Mouse (Mus musculus): Measurements from ENCODE around the gene Psmf1.

Gene Psmf1

DNA sequence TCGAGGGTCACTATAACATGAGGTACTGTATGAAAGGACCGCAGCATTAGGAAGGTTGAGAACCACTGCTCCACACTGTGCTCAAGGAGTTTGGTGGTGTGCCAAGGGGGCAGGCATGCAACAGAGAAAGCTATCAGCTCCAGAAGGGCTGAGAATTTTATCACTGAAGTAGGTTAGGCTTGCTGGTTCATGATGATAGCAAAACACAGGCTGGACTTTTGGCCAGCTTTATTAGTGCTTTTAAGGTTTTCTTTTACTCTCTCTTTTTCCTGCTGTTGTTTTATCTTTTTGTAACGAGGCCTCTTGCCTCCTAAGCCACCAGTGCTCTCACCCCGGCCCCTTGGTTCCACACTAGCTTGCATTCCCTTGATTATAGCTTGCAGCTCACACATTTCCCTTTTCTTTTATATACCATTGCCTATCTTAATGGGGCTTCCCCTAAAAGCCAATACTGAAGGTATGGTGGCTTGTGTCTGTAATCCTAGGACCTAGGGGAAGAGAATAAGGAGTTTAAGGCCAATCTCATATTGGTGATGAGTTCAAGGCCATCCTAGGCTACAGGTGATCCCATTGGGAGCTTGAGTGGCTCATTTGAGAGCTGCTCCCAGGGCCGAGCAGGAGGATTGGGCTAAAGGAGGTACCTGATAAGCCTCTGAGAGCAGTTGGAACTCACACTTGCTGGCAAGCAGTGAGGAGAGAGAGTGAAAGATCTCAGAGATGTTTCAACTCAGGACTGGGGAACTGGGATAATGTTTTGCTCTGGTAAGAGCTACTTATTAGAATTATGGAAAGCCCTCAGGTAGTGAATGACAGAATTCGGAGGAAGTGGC, 921 bp downstream of the Psmf1 start:
- Histone ChIP-seq H3K27me3 (ENCODE audit: control insufficient read depth, insufficient read depth, low read length, poor library complexity, severe bottlenecking) (no peaks in the 10 kb centered on the region), H3K36me3 (ENCODE audit: control insufficient read depth, insufficient read depth, low read length, poor library complexity, severe bottlenecking) (no peaks in the 10 kb centered on the region)
- DNase-seq (ENCODE audit: low read depth, low spot score), result no peak

DNA sequence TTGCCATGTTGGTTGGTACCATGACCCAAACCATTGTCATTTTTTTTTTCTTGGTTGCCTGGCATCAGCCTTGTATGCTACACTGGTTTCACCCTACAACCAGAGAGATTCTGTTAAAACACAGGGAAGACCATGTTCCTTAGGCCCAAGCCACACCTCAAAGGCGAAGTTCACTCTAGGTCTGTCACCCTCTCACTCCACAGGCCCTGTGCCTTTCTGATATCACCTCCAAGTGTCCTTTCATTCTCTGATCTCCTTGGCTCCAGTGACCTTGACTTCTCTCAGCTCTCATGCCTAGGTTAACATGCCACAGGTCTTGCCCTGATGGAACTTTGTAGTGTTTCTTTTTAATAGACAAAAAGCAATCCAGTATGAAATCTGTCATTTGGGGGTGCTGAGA, 1.9 kb downstream of the Psmf1 start:
- DNase-seq (ENCODE audit: low read depth, low spot score), result no peak

DNA sequence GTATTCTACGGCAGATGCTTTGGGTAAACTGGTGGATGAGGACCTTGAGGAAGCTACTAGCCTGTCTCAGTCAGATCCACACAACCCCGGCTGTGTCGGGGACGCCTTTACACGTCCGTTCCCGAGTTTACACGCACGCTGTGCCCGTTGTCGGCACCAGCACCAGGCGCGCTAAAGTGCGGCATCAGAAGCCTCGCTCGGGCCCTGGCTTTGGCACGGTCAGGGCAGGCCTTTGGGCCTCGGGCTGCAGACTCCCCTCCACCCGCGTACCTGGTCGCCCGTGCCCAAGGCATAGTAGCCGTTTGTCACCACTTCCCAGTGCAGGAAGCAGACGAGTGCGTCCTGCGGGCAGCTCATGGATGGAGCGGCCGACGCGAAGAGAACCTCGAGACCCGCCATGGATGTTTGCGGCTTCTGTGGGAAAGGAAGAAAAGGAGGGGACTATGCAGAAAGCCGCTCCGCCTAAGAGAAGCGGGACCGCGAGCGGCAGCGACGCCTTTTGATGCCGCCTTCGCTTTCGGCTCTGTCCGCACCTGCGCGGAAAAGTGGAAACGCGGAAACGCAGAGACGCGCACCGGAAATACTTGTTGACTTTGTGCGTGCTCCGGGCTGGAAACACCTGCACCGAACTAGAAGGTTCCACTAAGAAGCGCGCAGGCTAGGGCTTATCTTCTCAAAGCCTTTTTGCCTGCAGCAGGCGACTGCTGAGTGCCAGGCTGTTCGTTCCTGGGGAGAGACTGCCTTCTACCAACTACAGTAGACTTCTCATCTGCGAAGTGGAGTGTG, 3.1 kb downstream of the Psmf1 start:
- H3K27me3 ChIP-seq (ENCODE audit: control insufficient read depth, insufficient read depth, low read length, poor library complexity, severe bottlenecking), result no peaks in the 10 kb centered on the region
- peak; percentile 91 for DNase-seq (ENCODE audit: low read depth, low spot score)
- H3K36me3 ChIP-seq (ENCODE audit: control insufficient read depth, insufficient read depth, low read length, poor library complexity, severe bottlenecking), result no peaks in the 10 kb centered on the region

More for the DNA sequence above, 1.9 kb downstream of the Psmf1 start:
- H3K27me3 ChIP-seq (ENCODE audit: control insufficient read depth, insufficient read depth, low read length, poor library complexity, severe bottlenecking), result no peaks in the 10 kb centered on the region
- no peaks in the 10 kb centered on the region for H3K36me3 ChIP-seq (ENCODE audit: control insufficient read depth, insufficient read depth, low read length, poor library complexity, severe bottlenecking)

DNA sequence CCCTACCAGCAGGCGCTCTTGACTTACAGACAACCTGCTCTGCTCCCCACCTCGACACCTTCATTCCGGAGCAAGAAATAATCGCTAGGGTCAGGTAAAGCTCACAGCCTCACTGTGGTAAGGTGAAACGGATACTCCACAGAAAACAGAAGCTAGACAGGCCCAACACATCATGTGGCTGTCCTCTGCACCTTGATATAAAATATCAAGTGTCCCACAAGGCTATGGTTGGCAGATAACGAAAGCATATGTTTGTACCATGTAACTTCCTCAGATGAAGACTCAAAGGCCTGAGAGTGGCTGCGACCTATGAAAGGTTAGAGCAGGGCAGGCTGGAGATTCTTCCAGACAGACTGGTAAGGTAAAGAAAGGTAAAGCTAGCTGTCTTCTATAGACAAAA, 4.5 kb downstream of the Psmf1 start:
- Histone ChIP-seq H3K36me3 (ENCODE audit: control insufficient read depth, insufficient read depth, low read length, poor library complexity, severe bottlenecking) (no peaks in the 10 kb centered on the region), H3K27me3 (ENCODE audit: control insufficient read depth, insufficient read depth, low read length, poor library complexity, severe bottlenecking) (no peaks in the 10 kb centered on the region)
- DNase-seq (ENCODE audit: low read depth, low spot score), result no peak

DNA sequence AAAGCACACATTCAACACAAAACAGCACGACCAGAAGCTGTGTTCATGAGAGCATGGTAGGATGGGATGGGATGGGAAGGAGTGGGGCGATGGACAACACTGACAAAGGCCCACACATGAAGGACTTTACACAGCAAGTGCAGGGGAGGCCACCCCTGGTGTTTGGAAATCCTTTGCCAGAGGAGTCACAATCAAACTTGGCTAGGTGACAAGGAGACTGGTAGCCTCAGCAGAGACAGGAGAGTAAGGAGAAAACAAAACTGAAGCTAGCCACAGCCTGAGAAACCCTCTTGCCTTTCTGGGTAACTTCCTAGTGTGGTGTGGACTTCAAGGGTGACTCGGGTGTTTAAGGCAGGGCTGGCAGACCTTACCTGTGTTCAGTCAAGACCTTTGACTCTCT, 4.9 kb downstream of the Psmf1 start:
- H3K27me3 ChIP-seq (ENCODE audit: control insufficient read depth, insufficient read depth, low read length, poor library complexity, severe bottlenecking), result no peaks in the 10 kb centered on the region
- no peak for DNase-seq (ENCODE audit: low read depth, low spot score)
- H3K36me3 ChIP-seq (ENCODE audit: control insufficient read depth, insufficient read depth, low read length, poor library complexity, severe bottlenecking), result peaks cover 1% of the 10 kb centered on the region; the same call in 1 of the 2 replicates

DNA sequence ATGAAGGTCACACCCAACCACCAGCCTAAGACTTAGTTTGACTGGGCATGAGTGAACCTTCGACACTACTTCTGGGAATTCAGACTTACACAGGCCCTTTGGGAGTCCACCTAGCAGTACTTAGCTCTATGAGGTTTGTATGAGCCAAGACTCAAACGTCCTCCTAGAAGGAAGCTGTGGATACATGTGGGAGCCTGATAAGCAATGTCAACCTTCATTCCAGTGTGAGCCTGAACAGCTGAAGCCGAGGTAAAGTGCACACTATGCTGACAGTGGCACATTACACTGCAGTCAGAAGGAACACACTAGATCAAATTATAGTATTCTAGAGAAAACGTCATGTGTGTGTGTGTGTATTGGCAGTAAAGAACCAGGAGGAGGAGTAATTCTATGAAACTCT, 5.5 kb downstream of the Psmf1 start:
- DNase-seq (ENCODE audit: low read depth, low spot score), result no peak
- Histone ChIP-seq H3K36me3 (ENCODE audit: control insufficient read depth, insufficient read depth, low read length, poor library complexity, severe bottlenecking) (peaks cover 1% of the 10 kb centered on the region; the same call in 1 of the 2 replicates), H3K27me3 (ENCODE audit: control insufficient read depth, insufficient read depth, low read length, poor library complexity, severe bottlenecking) (no peaks in the 10 kb centered on the region)

DNA sequence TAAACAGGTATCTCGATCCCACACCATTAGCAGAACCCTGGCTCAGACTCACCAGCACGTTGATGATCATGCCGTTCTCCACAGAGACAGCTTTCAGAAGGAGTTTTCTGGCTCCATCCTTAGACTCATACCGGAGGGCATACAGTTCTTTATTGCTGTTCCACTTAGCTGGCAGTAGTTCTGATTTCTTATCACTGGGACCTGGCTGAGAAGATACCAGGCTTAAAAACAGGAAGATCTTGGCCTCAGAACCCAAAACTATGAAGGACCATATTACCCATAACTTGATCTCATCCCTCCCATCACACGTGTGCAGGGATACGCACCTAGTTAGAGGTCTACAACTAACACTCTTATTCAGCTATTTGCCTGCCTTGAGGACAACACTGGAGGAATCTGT, 8.6 kb downstream of the Psmf1 start:
- Histone ChIP-seq H3K36me3 (ENCODE audit: control insufficient read depth, insufficient read depth, low read length, poor library complexity, severe bottlenecking) (peaks cover 1% of the 10 kb centered on the region; the same call in 1 of the 2 replicates), H3K27me3 (ENCODE audit: control insufficient read depth, insufficient read depth, low read length, poor library complexity, severe bottlenecking) (no peaks in the 10 kb centered on the region)
- DNase-seq (ENCODE audit: low read depth, low spot score), result no peak

DNA sequence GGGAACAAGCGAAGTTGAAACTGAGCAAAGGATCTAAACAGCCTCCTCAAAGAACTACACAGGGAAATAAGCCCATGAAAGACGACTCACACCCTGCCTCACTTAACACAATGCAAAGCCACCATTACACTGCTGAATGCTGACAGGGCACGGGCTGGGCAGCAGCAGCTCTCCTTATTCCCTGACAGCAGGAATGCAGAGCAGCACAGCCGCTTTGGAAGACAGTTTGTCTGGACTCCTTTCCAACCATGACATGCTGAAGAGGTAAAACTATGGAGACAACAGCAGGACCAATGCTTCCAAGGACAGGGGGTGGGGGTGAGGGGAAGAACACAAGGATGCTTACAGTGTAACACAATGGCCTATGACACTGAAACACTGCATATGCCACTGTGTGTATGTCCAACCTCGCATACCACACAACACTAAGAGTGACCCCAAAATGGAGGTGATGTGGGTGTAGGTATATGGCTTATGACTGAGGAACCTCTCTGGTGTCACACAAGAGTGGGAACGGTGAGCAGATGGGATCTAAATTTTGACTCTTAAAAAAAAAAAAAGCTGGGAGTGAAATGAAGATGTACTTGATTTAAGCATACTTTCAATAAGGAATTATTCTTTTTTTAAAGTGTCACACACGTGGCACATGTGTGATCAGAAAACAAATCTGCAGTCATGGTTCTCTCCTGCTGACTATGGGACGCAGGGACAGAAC, 10.7 kb downstream of the Psmf1 start:
- no peak for DNase-seq (ENCODE audit: low read depth, low spot score)
- Histone ChIP-seq H3K27me3 (ENCODE audit: control insufficient read depth, insufficient read depth, low read length, poor library complexity, severe bottlenecking) (no peaks in the 10 kb centered on the region), H3K36me3 (ENCODE audit: control insufficient read depth, insufficient read depth, low read length, poor library complexity, severe bottlenecking) (peaks cover 11% of the 10 kb centered on the region; the same call in 1 of the 2 replicates)

DNA sequence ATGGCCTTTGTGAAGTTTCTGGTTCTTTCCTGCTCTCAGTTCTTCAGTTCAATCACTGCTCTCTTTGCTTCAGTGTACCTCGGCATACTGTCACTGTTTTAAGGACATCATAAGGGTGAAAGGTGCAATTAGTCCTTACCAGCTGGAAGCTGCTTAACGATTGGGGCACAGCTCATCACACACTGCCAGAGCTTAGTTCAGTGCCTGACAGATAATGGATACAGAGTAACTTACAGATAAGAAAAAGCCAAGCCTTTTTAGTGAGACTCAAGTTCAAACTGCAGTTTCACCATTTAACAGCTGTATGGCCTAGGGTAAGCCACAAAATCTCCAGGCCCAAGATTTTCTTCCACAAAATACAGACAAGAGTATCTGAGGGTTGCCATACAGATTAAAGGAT, 19.9 kb downstream of the Psmf1 start:
- no peak for DNase-seq (ENCODE audit: low read depth, low spot score)
- H3K27me3 ChIP-seq (ENCODE audit: control insufficient read depth, insufficient read depth, low read length, poor library complexity, severe bottlenecking), result no peaks in the 10 kb centered on the region
- H3K36me3 ChIP-seq (ENCODE audit: control insufficient read depth, insufficient read depth, low read length, poor library complexity, severe bottlenecking), result peaks cover 7% of the 10 kb centered on the region; the same call in 1 of the 2 replicates

DNA sequence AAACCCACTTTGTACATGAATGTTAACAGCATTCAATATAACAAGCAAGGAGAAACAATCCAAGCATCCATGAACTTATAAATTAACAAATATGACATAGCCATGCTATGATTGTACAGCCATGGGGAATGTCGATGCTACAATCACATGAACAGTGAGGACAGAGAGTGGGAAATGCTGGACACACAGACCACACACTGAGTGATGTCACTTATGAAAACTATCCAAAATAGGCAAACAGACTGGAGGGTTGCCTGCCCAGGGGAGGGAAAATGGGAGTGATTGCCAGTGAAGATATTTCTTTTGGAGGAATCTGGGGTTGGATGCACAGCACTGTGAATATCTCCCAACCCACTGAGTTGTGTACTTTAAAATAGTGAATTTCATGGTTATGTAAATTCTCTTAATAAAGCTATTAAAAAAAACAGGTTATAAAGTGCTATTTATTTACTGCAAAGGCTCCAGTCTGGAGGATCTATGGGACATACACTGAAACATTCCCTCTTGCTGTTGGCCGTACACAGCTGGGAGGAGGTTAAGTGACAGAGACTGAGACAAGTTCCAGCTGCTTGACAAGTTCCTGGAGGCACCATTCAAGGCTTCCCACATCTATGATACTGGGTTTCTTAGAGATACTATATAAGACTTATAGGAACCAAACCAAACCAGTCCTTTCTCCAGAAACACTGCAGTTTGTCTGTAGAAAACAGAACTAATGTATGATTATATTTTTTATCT, 27.5 kb downstream of the Psmf1 start:
- DNase-seq (ENCODE audit: low read depth, low spot score), result no peak
- Histone ChIP-seq H3K36me3 (ENCODE audit: control insufficient read depth, insufficient read depth, low read length, poor library complexity, severe bottlenecking) (peaks cover 5% of the 10 kb centered on the region), H3K27me3 (ENCODE audit: control insufficient read depth, insufficient read depth, low read length, poor library complexity, severe bottlenecking) (no peaks in the 10 kb centered on the region)

DNA sequence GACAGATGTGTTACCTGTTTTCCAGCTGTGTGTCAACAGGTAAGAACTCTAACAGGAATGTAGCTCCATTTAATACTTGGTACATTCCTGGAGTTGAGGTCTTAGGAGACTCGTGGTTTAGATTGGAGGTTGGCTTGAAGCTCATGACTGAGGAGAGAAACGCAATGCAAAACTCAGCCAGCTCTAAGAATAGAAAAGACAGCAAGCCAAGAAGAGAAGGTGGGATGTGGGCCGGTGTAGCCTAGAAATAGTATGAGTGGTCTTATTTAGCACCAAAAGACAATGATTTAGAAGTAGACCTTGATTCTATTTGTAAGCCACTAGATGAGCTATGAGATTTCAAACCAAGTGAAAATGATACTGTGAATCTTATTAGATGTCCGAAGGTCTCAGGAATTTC, 28.5 kb downstream of the Psmf1 start:
- no peak for DNase-seq (ENCODE audit: low read depth, low spot score)
- peaks cover 3% of the 10 kb centered on the region for H3K36me3 ChIP-seq (ENCODE audit: control insufficient read depth, insufficient read depth, low read length, poor library complexity, severe bottlenecking)
- no peaks in the 10 kb centered on the region for H3K27me3 ChIP-seq (ENCODE audit: control insufficient read depth, insufficient read depth, low read length, poor library complexity, severe bottlenecking)

DNA sequence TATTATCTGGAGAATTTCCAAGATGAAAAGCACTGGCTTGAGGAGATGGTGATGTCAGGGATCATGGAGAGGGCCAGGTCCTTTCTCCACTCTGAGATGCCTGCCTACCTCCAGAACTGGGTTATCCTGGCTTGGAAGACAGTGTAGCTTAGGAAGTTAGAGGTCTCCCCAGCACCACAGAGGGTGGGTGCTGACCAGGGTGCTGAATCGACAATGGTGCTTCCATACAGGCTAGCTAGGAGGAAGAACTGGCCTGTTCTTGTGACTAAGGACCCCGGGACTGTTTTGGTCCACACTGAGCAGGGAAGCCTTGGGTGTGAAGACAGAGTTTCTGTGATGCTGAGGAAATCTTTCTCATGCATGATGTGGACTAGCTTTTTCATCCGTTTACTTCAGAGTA, 31.3 kb downstream of the Psmf1 start:
- Histone ChIP-seq H3K27me3 (ENCODE audit: control insufficient read depth, insufficient read depth, low read length, poor library complexity, severe bottlenecking) (no peaks in the 10 kb centered on the region), H3K36me3 (ENCODE audit: control insufficient read depth, insufficient read depth, low read length, poor library complexity, severe bottlenecking) (peaks cover 3% of the 10 kb centered on the region)
- peak; percentile 18 for DNase-seq (ENCODE audit: low read depth, low spot score)

DNA sequence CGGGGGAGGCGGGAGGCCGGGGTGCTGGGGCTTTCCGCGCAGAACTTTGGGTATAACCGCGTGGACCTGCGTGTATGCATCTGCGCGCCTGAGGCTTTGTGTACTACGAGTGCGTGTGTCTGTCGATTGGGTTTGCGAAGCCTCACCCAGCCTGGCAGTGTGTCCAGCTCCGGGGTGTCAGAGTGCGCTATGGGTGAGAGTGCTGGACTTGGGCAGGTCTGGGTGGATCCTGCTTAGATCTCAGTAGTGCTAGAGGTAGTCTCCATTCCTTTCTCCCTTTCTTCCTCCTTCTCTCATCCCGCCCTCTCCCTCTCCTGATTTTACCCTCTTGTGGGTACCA, 41.2 kb downstream of the Psmf1 start:
- DNase-seq (ENCODE audit: low read depth, low spot score), result no peak
- H3K36me3 ChIP-seq (ENCODE audit: control insufficient read depth, insufficient read depth, low read length, poor library complexity, severe bottlenecking), result no peaks in the 10 kb centered on the region
- H3K27me3 ChIP-seq (ENCODE audit: control insufficient read depth, insufficient read depth, low read length, poor library complexity, severe bottlenecking), result peaks cover 2% of the 10 kb centered on the region; the same call in 1 of the 2 replicates

DNA sequence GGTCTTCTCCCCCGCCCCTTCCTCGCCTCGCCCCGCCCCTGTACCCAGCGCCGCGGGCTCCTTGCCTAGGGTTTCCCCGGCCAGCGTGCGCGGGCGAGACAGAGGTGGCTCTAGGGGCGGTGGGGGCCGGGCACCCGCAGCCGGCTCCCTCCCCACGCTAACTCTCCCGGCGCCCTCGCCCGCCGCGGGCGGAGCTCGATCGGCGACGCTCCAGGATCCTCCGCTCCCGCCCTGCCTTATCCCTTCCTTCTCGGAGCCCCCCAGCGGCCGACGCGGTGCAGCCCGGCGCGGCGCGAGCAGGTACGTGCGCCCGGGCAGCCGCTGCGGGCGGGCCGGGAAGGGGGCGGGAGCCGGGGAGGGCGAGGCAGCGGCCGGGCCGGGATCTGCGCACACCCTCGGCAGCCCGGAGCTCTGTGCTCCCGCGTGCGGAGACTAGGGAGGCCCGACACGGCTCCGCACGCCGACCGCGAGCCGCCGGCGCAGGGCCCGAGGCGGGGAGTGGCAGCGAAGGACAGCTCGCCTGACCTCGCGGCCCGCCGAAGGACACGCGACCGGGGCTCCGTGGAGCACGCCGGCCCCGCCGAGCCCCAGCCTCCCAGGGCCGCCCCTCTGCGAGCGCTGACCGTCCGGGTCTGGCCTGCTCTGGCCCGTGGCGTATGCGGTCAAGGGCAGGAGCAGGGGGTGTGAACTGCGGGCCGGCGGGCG, 41.7 kb downstream of the Psmf1 start:
- Histone ChIP-seq H3K27me3 (ENCODE audit: control insufficient read depth, insufficient read depth, low read length, poor library complexity, severe bottlenecking) (peaks cover 2% of the 10 kb centered on the region; the same call in 1 of the 2 replicates), H3K36me3 (ENCODE audit: control insufficient read depth, insufficient read depth, low read length, poor library complexity, severe bottlenecking) (no peaks in the 10 kb centered on the region)
- DNase-seq (ENCODE audit: low read depth, low spot score), result no peak

All from splenic B cell, adult 2 months (primary cell).